Mouse (Mus musculus): ENCODE data around the gene Cluap1. TPM values are rescaled to one million over a fixed set of nuclear protein-coding genes. Genes with fewer than 3 reads are reported as not detected.
A peak's percentile ranks its signal among the peaks of the same experiment; 100 is the strongest.

Cluap1 gene
- polyA plus RNA-seq, 1 experiment, result 10.1 TPM

DNA sequence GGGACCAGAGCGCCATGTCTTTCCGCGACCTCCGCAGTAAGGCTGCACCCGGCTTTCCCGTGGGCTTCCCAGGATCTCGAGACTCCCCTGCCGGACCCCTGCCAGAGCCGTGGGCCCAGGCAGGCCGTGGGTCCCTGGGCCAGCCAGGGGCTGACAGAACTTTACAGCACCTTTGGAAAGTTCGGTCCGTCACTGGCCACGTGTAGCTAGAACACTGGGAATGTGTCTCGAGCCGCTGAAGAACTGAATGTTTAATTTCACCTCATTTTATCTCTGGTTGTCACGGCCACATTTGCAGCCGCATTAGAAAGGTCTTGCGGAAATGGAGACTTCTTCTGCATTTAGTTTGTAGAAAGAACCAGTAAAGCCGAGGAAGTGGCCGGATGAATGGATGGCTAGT is 517 bp downstream of the Cluap1 start:
- peaks cover 8% of the 10 kb centered on the region for H3K36me3 ChIP-seq (ENCODE audit: control insufficient read depth, insufficient read depth)
- no peaks in the 10 kb centered on the region for H3K27me3 ChIP-seq (ENCODE audit: control insufficient read depth, insufficient read depth, insufficient read length)
- peak overlapping the region; percentile 83 for H3K4me2 ChIP-seq (ENCODE audit: low read depth)
- peaks cover 8% of the 10 kb centered on the region for H3K79me2 ChIP-seq (ENCODE audit: control insufficient read depth, insufficient read depth)
- peak overlapping the region; percentile 61 for H3K4me3 ChIP-seq
- TF ChIP-seq CEBPB (IDR thresholded peaks at IDR 0.05; ENCODE audit: insufficient read depth, poor library complexity, severe bottlenecking) (no peak), MYOD1 (IDR thresholded peaks at IDR 0.05; ENCODE audit: control insufficient read depth in 1 of 3, insufficient read length in 2 of 3, low read depth in 2 of 3) (no peak), REST (IDR thresholded peaks at IDR 0.05; ENCODE audit: insufficient read depth, insufficient read length) (no peak), SRF (IDR thresholded peaks at IDR 0.05; ENCODE audit: control insufficient read depth, insufficient read length, low read depth) (no peak), E2F4 (IDR thresholded peaks at IDR 0.05; ENCODE audit: insufficient read depth) (no peak), USF1 (IDR thresholded peaks at IDR 0.05; ENCODE audit: low read depth) (no peak), MYOG (IDR thresholded peaks at IDR 0.05; ENCODE audit: control insufficient read depth in 1 of 3, insufficient read depth in 1 of 3, insufficient read length in 2 of 3, low read depth in 2 of 3) (no peak), MAX (IDR thresholded peaks at IDR 0.05; ENCODE audit: low read depth) (no peak), TCF3 (IDR thresholded peaks at IDR 0.05; ENCODE audit: insufficient read length, low read depth) (no peak), POLR2AphosphoS2 (IDR thresholded peaks at IDR 0.05; ENCODE audit: insufficient read length, low read depth) (no peak), TCF12 (IDR thresholded peaks at IDR 0.05; ENCODE audit: insufficient read depth, poor library complexity, severe bottlenecking) (no peak), POLR2A (IDR thresholded peaks at IDR 0.05; ENCODE audit: insufficient read length, low read depth) (no peak)
- peak overlapping the region; percentile 5 for H3ac ChIP-seq (ENCODE audit: control insufficient read depth, insufficient read length)

- no peak for TF ChIP-seq SRF (IDR thresholded peaks at IDR 0.05; ENCODE audit: control insufficient read depth, insufficient read length, low read depth)
- TF ChIP-seq USF1 (IDR thresholded peaks at IDR 0.05; ENCODE audit: low read depth), result no peak
- TF ChIP-seq MAX (IDR thresholded peaks at IDR 0.05; ENCODE audit: low read depth), result no peak
- no peak for TF ChIP-seq POLR2AphosphoS2 (IDR thresholded peaks at IDR 0.05; ENCODE audit: insufficient read length, low read depth)
- TF ChIP-seq REST (IDR thresholded peaks at IDR 0.05; ENCODE audit: insufficient read depth, insufficient read length), result no peak
- TF ChIP-seq TCF3 (IDR thresholded peaks at IDR 0.05; ENCODE audit: insufficient read length, low read depth), result no peak
- no peak for TF ChIP-seq MYOD1 (IDR thresholded peaks at IDR 0.05; ENCODE audit: control insufficient read depth in 1 of 3, insufficient read length in 2 of 3, low read depth in 2 of 3)
- no peak for TF ChIP-seq CEBPB (IDR thresholded peaks at IDR 0.05; ENCODE audit: insufficient read depth, poor library complexity, severe bottlenecking)
- no peak for TF ChIP-seq POLR2A (IDR thresholded peaks at IDR 0.05; ENCODE audit: insufficient read length, low read depth)
- no peak for TF ChIP-seq TCF12 (IDR thresholded peaks at IDR 0.05; ENCODE audit: insufficient read depth, poor library complexity, severe bottlenecking)
- Histone ChIP-seq H3K79me2 (ENCODE audit: control insufficient read depth, insufficient read depth) (no peaks in the 10 kb centered on the region), H3K36me3 (ENCODE audit: control insufficient read depth, insufficient read depth) (peaks cover 19% of the 10 kb centered on the region), H3K4me2 (ENCODE audit: low read depth) (no peak overlapping the region), H3ac (ENCODE audit: control insufficient read depth, insufficient read length) (no peak overlapping the region), H3K4me3 (no peak overlapping the region), H3K27me3 (ENCODE audit: control insufficient read depth, insufficient read depth, insufficient read length) (no peaks in the 10 kb centered on the region)
These were observed 12.2 kb downstream of the Cluap1 start for GRCm38 (mm10) chr16:3920756-3921155.

DNA sequence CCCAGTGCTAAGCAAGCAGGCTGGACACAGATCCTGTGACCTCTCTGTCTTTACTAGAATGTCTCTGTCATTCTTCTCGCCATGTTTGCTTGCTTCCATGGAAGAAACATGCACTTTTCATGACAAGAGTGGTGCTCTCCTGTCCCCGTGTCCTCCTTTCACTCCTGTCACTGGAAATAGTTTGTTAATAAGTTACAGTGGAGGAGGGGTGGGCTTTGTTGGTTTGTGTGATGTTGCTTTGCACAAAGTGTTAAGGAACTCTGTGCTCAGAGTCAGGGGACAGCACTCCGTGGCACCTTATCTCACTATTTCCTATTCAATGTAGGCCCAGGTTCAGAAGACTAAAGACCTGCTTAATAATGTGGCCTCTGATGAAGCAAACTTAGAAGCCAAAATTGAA is 14.9 kb downstream of the Cluap1 start:
- Histone ChIP-seq H3K4me3 (no peak overlapping the region), H3K36me3 (ENCODE audit: control insufficient read depth, insufficient read depth) (peaks cover 19% of the 10 kb centered on the region), H3K4me2 (ENCODE audit: low read depth) (no peak overlapping the region), H3K27me3 (ENCODE audit: control insufficient read depth, insufficient read depth, insufficient read length) (no peaks in the 10 kb centered on the region), H3ac (ENCODE audit: control insufficient read depth, insufficient read length) (no peak overlapping the region), H3K79me2 (ENCODE audit: control insufficient read depth, insufficient read depth) (no peaks in the 10 kb centered on the region)
- TF ChIP-seq POLR2A (IDR thresholded peaks at IDR 0.05; ENCODE audit: insufficient read length, low read depth) (no peak), USF1 (IDR thresholded peaks at IDR 0.05; ENCODE audit: low read depth) (no peak), SRF (IDR thresholded peaks at IDR 0.05; ENCODE audit: control insufficient read depth, insufficient read length, low read depth) (no peak), REST (IDR thresholded peaks at IDR 0.05; ENCODE audit: insufficient read depth, insufficient read length) (no peak), TCF12 (IDR thresholded peaks at IDR 0.05; ENCODE audit: insufficient read depth, poor library complexity, severe bottlenecking) (no peak), TCF3 (IDR thresholded peaks at IDR 0.05; ENCODE audit: insufficient read length, low read depth) (no peak), MYOG (IDR thresholded peaks at IDR 0.05; ENCODE audit: control insufficient read depth in 1 of 3, insufficient read depth in 1 of 3, insufficient read length in 2 of 3, low read depth in 2 of 3) (no peak), MAX (IDR thresholded peaks at IDR 0.05; ENCODE audit: low read depth) (no peak), MYOD1 (IDR thresholded peaks at IDR 0.05; ENCODE audit: control insufficient read depth in 1 of 3, insufficient read length in 2 of 3, low read depth in 2 of 3) (no peak), POLR2AphosphoS2 (IDR thresholded peaks at IDR 0.05; ENCODE audit: insufficient read length, low read depth) (no peak)

DNA sequence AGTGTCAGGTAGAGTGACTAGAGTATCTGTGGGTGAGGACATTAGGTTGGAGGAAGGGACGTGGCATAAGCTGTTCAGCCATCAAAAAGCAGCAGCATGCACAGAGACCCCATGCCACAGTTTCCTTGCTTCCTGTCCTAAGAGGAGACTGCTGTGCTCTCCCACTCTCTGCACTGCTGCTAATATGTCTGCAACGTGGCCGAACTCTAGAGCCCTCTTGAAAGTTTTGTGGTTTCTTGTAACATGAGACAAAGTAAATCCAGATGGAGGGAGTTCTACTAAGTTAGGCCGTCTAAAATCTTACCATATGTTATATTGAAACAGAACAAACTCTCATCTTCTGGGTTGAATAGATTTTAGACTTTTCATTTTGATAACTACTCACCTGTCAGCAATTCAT is 15.4 kb downstream of the Cluap1 start:
- Histone ChIP-seq H3ac (ENCODE audit: control insufficient read depth, insufficient read length) (no peak overlapping the region), H3K36me3 (ENCODE audit: control insufficient read depth, insufficient read depth) (peaks cover 19% of the 10 kb centered on the region)
- TF ChIP-seq CEBPB (IDR thresholded peaks at IDR 0.05; ENCODE audit: insufficient read depth, poor library complexity, severe bottlenecking), result no peak
- no peak for TF ChIP-seq REST (IDR thresholded peaks at IDR 0.05; ENCODE audit: insufficient read depth, insufficient read length)
- no peak for TF ChIP-seq USF1 (IDR thresholded peaks at IDR 0.05; ENCODE audit: low read depth)
- no peak for TF ChIP-seq POLR2AphosphoS2 (IDR thresholded peaks at IDR 0.05; ENCODE audit: insufficient read length, low read depth)
- no peak for TF ChIP-seq TCF12 (IDR thresholded peaks at IDR 0.05; ENCODE audit: insufficient read depth, poor library complexity, severe bottlenecking)
- TF ChIP-seq POLR2A (IDR thresholded peaks at IDR 0.05; ENCODE audit: insufficient read length, low read depth), result no peak
- TF ChIP-seq TCF3 (IDR thresholded peaks at IDR 0.05; ENCODE audit: insufficient read length, low read depth), result no peak
- TF ChIP-seq SRF (IDR thresholded peaks at IDR 0.05; ENCODE audit: control insufficient read depth, insufficient read length, low read depth), result no peak
- TF ChIP-seq MYOG (IDR thresholded peaks at IDR 0.05; ENCODE audit: control insufficient read depth in 1 of 3, insufficient read depth in 1 of 3, insufficient read length in 2 of 3, low read depth in 2 of 3), result no peak
- no peak for TF ChIP-seq E2F4 (IDR thresholded peaks at IDR 0.05; ENCODE audit: insufficient read depth)
- no peak for TF ChIP-seq MYOD1 (IDR thresholded peaks at IDR 0.05; ENCODE audit: control insufficient read depth in 1 of 3, insufficient read length in 2 of 3, low read depth in 2 of 3)
- TF ChIP-seq MAX (IDR thresholded peaks at IDR 0.05; ENCODE audit: low read depth), result no peak

More for the DNA sequence above, 15.4 kb downstream of the Cluap1 start:
- no peak overlapping the region for H3K4me3 ChIP-seq
- H3K4me2 ChIP-seq (ENCODE audit: low read depth), result no peak overlapping the region
- H3K79me2 ChIP-seq (ENCODE audit: control insufficient read depth, insufficient read depth), result no peaks in the 10 kb centered on the region
- H3K27me3 ChIP-seq (ENCODE audit: control insufficient read depth, insufficient read depth, insufficient read length), result no peaks in the 10 kb centered on the region

Data from myocyte (in vitro differentiated cells).